Mouse (Mus musculus) lung, adult 18-20 months (tissue): ENCODE results near the gene Dnal4.
A peak's percentile ranks its signal among the peaks of the same experiment; 100 is the strongest.

Source experiments
- DNase-seq, 2 experiments: peaks; one replicate each; pipeline ENCODE4 v3.0.0; 2022; ENCODE audit warnings: mixed read lengths in 2 of 2

Gene Dnal4

DNA sequence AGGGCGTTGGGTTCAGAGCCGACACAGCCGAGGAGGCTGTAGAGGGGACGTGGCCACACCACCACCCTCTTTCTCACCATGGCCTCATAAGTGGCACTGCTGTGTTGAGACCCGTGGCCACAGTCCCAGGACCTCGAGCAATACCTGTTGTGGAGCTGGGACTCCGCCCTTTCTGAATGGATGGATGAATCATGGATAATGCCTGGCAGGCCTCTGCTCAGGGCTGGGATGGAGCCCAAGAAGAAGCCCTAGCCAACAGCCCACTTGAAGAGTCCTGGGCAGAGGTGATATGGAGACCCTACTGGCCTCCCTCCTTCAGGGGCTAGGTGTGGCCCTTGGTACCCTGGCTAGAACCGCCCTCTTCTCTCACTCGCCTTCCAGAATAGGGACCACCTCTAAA is 14.6 kb downstream of the Dnal4 start:
- no peak for DNase-seq

DNA sequence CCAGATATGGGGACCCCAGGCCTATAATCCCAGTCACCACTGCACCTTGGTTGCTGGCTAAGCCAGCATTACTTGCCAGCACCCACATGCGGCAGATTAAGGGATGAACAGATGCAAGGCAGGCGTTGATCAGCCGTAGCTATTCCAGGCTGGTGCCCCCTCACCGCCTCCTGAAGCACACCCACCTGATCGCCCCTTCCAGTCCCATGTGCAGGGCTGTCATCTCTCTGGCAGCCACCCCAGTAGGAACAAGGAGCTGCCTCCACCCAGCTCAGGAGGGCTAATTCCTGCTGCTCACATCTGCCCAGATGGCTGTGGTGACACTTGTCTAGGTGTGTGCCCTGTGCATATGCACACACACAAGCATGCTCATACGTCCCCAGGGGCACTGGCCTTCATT is 16.7 kb downstream of the Dnal4 start:
- no peak for DNase-seq

DNA sequence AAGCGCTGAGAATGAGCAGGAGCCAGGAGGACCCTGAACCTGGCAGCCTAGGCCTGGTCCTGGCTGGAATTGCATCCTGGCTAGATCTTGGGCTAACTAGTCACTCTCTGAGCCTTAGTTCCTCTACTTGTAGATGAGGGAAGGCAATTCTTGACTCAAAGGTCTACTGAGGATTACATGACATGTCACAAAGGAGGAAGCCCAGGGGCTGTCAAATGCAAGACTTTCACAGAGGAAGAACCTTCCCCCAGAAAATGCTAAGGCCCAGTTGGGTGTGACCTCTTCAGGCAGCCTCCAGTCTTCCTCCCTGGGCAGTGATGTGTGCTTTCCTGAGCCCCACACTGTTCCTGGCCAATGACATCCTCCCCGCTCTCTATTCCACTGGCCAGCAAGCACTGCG is 20.5 kb downstream of the Dnal4 start:
- no peak for DNase-seq

DNA sequence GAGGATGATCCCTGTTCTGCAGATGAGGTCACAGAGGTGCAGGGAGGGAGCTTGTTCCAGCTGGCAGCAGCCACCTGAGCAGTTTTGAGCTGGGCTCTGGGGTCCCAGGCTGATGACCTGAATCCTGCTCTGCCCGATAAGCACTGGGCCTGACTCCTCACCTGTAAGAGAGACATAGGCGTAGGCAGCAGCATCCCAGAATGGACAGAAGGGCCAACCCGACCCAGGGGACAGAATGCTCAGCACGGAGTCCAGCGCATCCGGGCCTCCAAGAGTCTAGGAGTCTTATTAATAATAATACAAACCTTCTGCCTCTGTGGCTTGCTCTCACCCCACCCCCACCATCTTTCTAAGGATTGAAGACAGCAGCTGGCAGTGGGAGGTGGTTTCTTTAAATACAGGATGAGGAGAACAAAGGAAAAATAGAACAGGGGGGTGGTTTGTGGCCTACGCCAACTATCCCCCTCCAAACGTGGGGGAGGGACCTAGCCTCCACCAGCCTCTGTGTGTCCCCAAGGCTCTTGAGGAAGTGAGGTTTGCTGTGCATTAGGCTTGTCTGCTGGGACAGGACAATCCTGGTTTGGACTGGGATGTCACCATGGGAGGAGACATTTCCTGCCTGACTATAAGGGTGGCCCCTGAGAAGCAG is 21.5 kb downstream of the Dnal4 start:
- no peak for DNase-seq

DNA sequence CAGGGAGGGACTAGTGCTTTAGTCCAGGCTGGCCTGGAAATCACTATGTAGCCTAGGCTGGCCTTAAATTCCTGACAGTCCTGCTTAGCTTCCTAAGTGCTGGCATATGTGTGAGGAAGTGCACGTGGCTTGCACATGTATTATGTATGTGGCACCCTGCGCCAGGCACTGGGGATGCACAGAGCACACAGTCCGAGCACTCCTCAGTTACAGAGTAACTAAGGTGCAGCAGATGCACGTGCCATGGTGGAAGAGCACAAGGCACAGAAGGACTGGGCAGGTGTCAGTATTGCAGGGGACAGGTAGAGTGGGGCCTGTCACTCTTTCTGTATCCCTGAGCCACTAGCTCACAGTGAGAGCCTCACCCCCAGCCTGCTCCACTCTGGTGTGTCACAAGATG is 22.5 kb downstream of the Dnal4 start:
- no peak for DNase-seq

DNA sequence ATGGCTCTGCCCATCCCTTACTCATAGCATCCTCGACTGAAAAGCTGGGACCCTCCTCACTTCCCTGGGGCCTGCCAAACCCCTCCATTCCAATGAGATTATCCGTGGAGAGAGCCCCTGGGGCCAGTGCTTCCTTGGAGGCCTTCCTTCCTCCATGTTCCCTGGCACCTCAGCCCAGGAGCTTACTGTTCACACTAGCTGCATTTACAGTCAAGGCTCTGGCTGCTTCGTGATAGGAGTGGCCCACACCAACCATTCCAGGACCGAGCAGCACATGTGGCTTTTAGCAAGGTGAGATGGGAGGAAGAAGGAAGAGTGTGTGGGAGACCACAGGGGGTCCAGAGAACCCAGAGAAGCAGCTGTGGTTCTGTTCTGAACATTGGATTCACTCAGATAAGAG is 23.8 kb downstream of the Dnal4 start:
- DNase-seq: no peak

DNA sequence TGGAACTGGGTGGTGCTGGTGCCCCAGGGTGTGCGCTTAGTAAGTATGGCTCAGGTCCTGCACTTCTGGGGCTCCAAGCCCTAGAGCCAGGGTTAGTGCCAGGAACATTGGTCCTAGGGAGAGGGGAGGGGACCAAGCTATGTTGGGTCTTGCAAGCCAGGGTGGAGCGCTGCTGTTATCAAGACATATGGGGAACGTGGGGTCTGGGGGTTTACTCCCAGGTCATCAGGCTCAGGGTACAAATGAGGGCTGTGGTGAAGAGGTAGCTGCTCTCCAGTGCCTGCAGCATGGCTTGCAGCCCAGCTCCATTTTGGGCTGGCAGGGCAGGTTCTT is 24.3 kb downstream of the Dnal4 start:
- no peak for DNase-seq

DNA sequence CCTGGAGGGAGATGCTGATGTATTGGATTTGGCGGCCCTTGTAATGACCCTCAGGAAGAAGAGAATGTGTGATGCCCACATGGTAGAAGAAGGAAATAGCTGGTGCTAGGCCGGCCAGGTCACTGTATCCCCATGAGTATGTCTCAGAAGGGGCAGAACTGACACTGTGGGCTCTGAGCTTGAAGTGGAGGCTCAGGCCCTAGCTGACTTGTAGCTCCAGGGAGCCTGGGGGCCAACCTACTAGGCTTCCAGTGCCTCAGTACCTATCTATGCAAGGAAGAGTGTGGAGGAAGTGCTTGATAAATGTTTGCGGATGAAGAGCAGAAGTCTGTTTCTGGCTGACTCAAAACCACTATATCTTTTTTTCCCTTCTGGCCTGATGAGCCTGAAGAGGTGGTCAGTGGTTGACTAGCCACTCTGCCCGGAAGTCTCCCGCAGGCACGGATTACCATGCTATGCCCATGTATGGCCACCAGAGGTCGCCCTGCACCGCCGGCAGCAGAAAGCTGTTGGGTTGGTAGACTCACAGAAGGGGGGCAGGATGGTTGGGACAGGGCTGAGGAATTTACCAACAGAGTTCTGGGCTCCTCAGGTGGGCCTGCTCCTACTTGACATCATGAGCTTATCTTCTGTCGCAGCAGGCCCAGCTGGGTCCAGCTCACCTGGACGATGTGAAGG is 24.8 kb downstream of the Dnal4 start:
- peak; percentile 73 to 81 for DNase-seq

DNA sequence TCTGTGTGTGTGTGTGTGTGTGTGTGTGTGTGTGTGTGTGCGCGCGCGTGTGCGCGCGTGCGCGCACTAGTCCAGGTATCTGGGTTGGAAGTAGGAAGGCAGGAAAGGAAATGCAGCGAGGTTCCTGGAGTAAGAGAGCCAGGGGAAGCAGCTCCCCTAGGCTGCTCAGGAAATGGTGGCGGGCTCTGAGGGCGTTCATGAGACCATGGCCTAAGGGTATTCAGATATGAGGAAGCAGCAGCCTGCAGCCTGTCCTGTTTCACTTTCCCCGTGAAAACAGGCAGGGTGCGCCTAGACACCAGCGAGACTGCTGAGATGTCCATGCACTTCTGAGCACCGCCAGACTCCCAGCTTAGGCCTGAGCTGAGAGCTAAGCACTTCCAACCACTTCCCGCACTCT is 25.9 kb downstream of the Dnal4 start:
- DNase-seq: no peak

DNA sequence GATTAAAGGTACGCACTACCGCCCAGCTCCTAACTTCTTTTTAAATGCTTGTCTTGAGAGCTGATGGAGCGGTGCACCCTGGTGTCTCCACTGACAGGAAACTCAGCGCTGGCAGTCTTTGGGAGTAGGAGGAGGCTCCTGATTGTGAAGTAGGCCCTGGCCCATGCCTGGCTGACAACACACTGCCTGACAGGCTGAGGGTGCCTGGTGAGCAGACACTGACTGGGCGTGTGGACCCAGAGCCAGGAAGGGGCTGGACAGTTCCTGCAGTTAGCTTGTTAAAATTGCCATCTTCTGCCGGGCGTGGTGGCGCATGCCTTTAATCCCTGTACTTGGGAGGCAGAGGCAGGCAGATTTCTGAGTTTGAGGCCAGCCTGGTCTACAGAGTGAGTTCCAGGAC is 27.4 kb downstream of the Dnal4 start:
- peak in 1 of 2 experiments; percentile 49 for DNase-seq

DNA sequence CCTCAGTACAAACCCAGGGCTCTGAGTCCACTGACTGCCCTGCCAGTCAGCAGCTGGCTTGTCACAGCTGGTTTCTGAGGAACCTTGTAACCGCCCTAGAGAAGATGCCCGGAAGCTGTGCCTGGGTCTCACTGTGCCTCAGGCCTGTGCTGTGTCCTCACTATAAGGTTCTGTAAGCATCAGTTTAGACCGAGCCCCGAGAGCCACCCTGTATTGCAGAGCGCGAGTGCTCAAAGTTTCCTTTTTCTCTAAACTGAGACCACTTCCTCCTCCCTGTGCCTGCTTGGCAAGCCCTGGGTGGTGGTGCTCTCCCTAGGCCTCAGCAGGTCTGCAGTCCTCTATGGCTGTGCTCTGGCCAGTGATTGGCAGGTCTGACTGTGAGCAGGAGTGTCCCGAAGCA is 28.5 kb downstream of the Dnal4 start:
- no peak for DNase-seq

DNA sequence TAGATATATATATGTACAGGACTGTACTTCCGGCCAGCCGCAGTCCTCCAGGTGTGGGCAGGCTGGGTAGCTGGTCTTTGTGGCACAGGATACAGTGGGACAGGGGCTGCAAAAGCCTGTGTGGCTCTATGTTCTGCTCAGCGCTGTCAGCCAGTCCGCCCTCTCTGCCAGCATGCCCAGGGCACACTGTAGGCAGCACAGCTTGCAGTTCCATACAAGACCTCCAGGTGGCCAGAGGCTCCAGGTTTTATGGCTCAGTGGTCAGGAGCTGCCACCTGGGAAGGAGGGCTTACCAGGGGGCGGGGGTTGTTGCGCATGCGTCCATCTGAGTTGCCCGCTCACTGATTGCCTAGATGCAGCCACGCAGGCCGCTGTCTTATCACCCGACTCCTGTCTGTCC is 29.7 kb downstream of the Dnal4 start:
- DNase-seq: no peak

DNA sequence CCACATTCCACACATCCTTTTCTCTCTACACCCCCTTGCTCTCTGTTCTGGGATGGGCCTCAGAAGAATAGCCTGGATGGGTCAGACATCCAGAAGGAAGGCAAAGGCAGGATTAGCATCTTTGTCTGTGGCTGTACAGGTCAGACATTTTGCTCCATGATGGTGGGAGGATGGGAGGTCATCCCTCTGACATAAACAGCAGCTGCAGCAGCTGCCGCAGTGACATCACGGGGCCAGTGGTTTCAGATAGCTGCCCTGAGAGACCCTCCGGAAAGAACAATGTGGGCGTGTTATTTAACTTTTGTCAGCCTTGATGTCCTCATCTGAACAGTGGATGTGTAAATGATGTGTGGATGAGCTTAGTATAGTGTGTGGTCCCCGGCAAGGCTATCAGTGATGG is 31.8 kb downstream of the Dnal4 start:
- DNase-seq: no peak

DNA sequence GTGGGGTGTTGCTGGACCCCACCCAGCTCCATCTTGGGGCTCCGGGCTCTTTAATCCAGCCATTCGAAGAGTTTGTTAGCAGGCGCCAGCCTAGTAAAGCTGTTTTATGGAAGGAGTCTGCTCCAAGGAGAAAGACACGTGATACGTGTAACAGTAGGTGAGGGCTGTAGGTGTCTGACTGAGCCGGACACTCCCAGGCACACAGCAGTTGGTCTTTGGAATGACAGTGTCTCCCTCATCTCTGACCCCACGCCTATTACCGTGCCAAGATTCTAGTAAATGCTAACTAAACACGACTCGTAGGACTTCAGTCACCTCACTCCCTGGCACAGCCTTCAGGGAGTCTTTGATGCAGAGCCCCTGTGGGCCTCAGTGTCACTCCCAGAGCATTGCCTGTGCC is 32.3 kb downstream of the Dnal4 start:
- DNase-seq: no peak

DNA sequence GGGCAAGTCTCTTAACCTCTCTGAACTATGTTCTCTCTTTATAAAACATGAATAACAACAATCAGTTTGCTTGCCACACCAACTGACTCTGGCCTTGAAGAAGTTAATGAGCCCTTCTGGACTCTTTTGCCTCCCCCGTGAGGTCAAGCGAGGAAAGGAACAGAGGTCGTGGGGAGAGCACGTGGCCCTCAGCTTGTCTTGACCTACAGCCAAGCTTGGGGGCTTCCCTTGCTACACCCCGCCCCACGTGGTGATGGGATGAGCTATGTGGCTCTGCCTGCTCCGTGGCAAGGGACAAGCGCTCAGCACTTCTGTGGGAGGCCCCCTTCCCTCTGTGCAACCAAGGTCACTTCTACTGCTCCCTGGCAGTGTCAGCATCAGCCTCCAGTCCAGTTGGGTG is 32.9 kb downstream of the Dnal4 start:
- DNase-seq: no peak

DNA sequence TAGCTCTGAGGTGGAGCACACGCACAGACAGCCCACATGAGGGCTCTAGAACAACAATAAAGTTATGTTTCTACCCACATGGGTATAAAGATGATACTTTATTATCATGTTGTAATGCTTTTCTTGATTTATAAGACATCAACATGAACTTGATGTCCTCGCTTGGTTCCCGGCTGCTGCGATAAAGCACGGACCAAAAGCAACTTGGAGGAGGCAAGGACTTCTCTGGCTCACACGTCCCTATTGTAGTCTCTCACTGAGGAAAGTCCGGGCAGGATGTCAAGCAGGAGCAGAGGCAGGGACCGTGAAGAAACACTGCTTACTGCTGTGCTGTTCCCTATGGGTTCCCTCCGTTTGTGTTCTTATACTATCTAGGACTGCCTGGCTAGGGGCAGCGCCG is 33.6 kb downstream of the Dnal4 start:
- no peak for DNase-seq

DNA sequence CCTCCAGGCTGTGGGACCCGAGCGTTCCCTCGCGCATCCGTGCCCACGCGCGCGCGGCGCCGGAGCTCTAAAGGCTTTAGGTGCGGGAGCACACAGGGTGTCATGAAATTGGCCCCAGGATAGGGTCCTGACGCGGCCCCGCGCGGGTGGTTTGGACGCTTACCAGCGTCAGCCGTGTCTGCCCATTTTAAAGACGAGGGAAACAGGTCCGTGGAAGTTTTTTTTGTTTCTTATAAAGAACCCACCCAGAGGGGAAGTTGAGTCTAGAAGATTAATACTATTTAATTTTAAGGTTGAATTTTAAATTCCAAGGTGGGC is 35.0 kb downstream of the Dnal4 start:
- DNase-seq: no peak

DNA sequence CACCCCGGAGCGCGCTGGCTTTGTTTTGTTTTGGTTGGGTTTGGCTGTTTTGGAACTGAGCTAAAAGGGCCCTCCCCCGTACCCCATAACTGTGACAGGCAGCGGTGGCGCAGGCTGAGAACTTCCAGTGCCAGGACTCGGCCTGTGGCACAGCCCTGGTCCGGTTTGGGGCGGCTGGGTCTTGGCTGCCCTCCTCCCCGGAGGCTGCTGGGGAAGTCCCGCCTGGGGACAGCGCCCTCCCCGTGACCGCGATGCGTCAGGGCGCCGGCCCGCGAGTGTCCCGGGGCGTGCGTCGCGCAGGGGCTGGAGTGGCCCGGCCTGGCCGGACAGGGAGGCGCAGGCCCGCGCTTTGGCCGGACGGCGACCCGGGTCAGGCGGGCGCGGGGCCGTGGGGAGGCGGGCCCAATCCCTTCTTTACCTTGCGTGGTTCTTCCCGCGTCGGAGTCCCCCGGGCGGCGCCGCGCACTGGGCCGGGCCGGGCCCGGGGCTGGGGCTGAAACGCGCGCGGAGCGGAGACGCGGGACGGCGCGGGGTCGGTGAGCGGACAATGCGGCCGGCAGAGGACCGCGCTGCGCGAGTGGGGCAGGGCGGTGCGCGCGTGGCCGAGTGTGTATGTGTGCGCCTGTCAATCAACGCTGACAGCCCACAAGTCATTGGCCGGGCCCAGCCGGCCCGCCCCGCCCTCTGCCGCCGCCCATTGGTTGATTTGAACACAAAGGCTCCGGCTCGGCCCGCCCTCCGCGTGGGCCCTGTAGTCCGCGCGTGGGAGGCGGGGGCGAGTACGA is 35.5 kb downstream of the Dnal4 start, which contains the start of gene Sun2:
Sun2 (minus strand) TSS at position 616 of the 785 bp plus-strand sequence.
- peak; percentile 91 to 94 for DNase-seq

DNA sequence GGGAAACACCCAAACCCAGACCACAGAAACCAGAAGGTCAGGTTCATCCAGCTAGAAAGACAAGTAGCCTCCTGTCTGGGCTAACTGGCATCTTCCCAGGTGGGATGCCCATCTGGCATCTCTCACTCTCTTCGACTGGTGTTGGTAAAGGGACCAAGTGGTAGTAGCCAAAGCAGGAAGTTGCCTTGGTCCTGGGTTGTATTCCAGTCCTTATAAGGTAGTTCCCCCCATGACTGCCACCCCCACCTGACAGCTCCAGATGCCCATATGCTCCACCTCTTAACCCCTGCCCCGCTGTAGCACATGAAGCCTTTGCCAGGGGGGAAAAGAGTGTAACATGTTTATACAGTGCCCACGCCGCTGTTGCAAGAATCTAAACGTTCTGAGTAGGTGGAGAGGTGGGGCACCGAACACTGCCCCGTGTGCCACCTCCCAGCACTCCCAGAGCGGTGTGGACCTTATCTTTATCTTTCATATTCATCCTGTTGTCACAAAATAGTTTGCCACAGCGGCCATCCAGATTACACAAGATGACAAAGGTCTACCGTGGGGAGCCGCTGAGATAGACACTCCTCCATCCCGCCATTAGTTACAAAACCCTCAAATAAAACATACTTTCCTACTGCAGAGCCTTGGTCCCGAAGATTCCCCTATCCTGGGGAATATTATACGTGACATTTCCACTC is 36.3 kb downstream of the Dnal4 start:
- DNase-seq: peak; percentile 56 to 58

DNA sequence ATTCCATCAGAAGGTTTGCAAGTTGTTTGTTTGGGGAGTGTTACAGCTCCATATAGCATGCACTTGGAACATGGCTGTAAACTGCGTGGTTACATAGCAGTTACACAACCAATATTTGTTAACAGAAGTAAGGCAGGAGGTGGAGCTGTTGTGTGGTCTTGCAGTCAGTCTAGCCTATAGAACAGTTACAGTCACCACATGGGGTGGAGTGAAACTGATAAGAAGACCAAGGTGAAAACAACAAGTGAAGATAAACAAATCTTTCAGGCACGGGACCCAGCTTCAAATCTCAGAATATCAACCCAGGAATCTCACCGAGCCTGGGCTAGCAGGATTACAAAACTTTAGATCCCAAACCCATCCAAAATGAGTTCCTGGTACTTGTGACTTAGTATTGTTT is 36.9 kb downstream of the Dnal4 start:
- DNase-seq: no peak

DNA sequence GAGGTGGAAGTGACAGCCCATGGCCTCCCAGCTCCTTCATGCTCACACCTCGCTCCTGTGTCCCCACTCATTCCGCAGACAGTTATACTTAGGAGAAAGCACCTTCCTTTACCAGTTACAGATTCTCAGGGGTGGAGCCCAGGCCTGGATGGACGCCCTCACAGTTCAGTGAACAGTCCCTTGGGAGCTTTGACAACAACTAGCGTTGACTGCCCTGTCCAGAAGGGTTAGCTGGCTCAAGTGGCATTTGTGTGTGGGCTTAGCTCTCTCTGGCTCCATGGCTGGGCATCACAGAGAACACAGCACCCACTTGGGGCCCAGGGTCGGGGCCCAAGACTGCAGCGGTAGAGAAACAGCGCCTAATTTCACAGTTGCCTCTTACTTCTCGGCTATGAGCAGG is 43.3 kb downstream of the Dnal4 start:
- no peak for DNase-seq

DNA sequence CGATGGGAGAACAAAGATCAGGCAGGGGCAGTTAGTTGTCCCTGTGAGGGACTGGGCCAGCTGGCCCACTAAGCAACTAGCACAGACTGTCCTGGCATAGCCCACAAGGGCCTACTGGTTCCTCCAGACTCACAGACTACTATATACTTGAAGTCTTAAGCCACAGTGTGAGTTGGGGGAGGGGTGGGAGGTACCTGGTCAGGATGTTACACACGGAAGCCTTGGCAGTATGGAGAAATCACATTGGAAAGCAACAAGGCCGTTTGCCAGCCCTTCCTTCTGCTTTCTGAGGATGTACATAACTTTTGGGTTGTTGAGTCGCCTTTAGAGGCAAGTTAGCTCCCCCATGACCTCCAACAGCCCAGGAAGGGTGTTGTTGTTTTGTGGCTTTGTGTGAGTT is 44.0 kb downstream of the Dnal4 start:
- no peak for DNase-seq

DNA sequence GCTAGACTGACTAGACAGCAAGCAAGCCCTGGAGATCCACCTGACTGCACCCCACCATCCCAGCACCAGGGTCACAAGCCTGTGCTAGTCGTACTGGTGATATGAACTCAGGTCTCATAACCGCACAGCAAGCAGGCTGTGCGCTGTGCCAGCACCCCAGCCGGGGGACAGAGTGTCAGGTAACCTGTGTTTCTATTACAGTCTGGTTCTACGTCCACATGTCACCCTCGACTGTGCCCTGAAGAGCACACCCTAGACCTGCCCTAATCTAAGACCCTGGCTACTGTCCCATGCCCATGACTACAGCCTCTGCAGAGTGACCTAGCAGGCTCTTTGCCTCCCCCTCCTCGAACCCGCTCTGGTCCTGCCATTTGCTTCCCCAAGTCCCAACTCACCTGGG is 44.5 kb downstream of the Dnal4 start:
- no peak for DNase-seq

DNA sequence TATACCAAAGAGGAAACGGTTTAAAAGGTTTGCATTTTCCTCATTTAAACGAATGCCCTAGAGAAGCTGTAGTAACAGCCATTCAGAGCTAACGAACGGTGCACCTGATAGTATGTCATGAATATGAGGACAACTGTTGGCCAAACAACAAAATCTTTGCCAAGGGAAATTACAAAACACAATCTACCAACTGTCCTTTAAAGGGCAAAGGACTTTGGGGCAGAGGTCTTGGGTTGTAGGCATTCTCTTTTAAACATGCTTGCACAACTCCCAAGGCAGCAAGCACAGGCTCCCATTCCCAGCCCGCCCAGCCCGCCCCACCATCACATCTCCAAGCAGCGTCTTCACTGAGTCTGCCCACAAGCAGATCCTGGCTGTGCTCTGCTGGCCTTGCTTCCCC is 46.1 kb downstream of the Dnal4 start:
- no peak for DNase-seq
